ENCODE assay signal across 37 mouse cellular contexts in genomic region chr17:25361291-25361690, GRCm38 (mm10). TPM values are rescaled to one million over a fixed set of nuclear protein-coding genes. Genes with fewer than 3 reads are reported as not detected.
"Had no signal": no experiment of that assay in that cellular context is flagged by ENCODE, and none has a peak within 500 bp of the region (broad histone marks: within the 10 kb centered on the region; RNA-seq: fewer than 3 reads in every experiment).

No protein-coding gene starts in this region.

- H3K9ac ChIP-seq: limb, embryonic 12.5 days; limb, embryonic 13.5 days; limb, embryonic 15.5 days; liver, embryonic 12.5 days; liver, embryonic 13.5 days; liver, embryonic 14.5 days; liver, embryonic 15.5 days; liver, postnatal 0 days; lung, embryonic 14.5 days; lung, embryonic 15.5 days; midbrain, embryonic 12.5 days; midbrain, embryonic 13.5 days; neural tube, embryonic 12.5 days; neural tube, embryonic 13.5 days had no signal

- H3K27me3 ChIP-seq: limb, embryonic 13.5 days; liver, embryonic 13.5 days; liver, embryonic 15.5 days; lung, embryonic 15.5 days; midbrain, embryonic 13.5 days; neural tube, embryonic 12.5 days; neural tube, embryonic 13.5 days had no signal

- H3K27ac ChIP-seq: limb, embryonic 10.5 days; limb, embryonic 12.5 days; limb, embryonic 13.5 days; limb, embryonic 15.5 days; liver, embryonic 12.5 days; liver, embryonic 13.5 days; liver, embryonic 14.5 days; liver, embryonic 15.5 days; lung, embryonic 15.5 days; macrophage; midbrain, embryonic 10.5 days; midbrain, embryonic 12.5 days; midbrain, embryonic 13.5 days; neural tube, embryonic 12.5 days; neural tube, embryonic 13.5 days had no signal

- H3K9me3 ChIP-seq: limb, embryonic 10.5 days; limb, embryonic 12.5 days; limb, embryonic 13.5 days; limb, embryonic 15.5 days; liver, embryonic 12.5 days; liver, embryonic 13.5 days; liver, embryonic 15.5 days; lung, embryonic 15.5 days; megakaryocyte, embryonic 14.5 days; midbrain, embryonic 10.5 days; midbrain, embryonic 12.5 days; midbrain, embryonic 13.5 days; neural tube, embryonic 12.5 days; neural tube, embryonic 13.5 days had no signal

- H3K4me3 ChIP-seq: limb, embryonic 10.5 days; limb, embryonic 12.5 days; limb, embryonic 13.5 days; limb, embryonic 15.5 days; liver, embryonic 12.5 days; liver, embryonic 13.5 days; liver, embryonic 15.5 days; lung, embryonic 15.5 days; megakaryocyte, embryonic 14.5 days; midbrain, embryonic 10.5 days; midbrain, embryonic 12.5 days; midbrain, embryonic 13.5 days; myocyte; neural tube, embryonic 12.5 days; neural tube, embryonic 13.5 days had no signal

- H3K36me3 ChIP-seq: limb, embryonic 10.5 days; limb, embryonic 12.5 days; limb, embryonic 13.5 days; limb, embryonic 15.5 days; liver, embryonic 12.5 days; liver, embryonic 13.5 days; liver, embryonic 15.5 days; lung, embryonic 15.5 days; midbrain, embryonic 10.5 days; midbrain, embryonic 12.5 days; midbrain, embryonic 13.5 days; neural tube, embryonic 12.5 days; neural tube, embryonic 13.5 days had no signal

- H3K4me1 ChIP-seq: limb, embryonic 10.5 days; limb, embryonic 12.5 days; limb, embryonic 13.5 days; limb, embryonic 15.5 days; liver, embryonic 12.5 days; liver, embryonic 13.5 days; liver, embryonic 15.5 days; lung, embryonic 15.5 days; megakaryocyte, embryonic 14.5 days; midbrain, embryonic 10.5 days; midbrain, embryonic 12.5 days; midbrain, embryonic 13.5 days; neural tube, embryonic 12.5 days; neural tube, embryonic 13.5 days had no signal

- ATAC-seq: liver, embryonic 12.5 days; liver, postnatal 0 days; lung, postnatal 0 days; midbrain, embryonic 13.5 days; midbrain, embryonic 16.5 days had no signal

- H3K4me2 ChIP-seq: limb, embryonic 12.5 days; limb, embryonic 13.5 days; limb, embryonic 15.5 days; liver, embryonic 12.5 days; liver, embryonic 13.5 days; liver, embryonic 15.5 days; lung, embryonic 14.5 days; lung, embryonic 15.5 days; midbrain, embryonic 12.5 days; midbrain, embryonic 13.5 days; neural tube, embryonic 12.5 days; neural tube, embryonic 13.5 days had no signal

- DNase-seq: left cerebral cortex, postnatal 4 days; liver; liver, embryonic 13.5 days; liver, postnatal 0 days; lung, adult 18-20 months; lung, adult 2 months; lung, embryonic 14.5 days; lung, postnatal 10 days; lung, postnatal 14 days; lung, postnatal 36 days; lung, postnatal 4 days; midbrain, embryonic 14.5 days had no signal

RNA-seq across cellular contexts. Expression of gene Tpsb2, which starts 4.8 kb away (rescaled TPM):
- polyA plus RNA-seq: limb, embryonic 10.5 days; limb, embryonic 11.5 days; limb, embryonic 12.5 days; liver, adult 2 months; liver, embryonic 12.5 days; macrophage; midbrain, embryonic 10.5 days; midbrain, embryonic 12.5 days; midbrain, embryonic 13.5 days; myocyte; neural tube, embryonic 11.5 days; neural tube, embryonic 12.5 days; neural tube, embryonic 13.5 days had no signal

RNA-seq across cellular contexts. Expression of gene Tpsg1, which starts 7.8 kb away (rescaled TPM):
- polyA plus RNA-seq: limb, embryonic 10.5 days; limb, embryonic 12.5 days; liver, adult 2 months; liver, postnatal 0 days; macrophage; midbrain, embryonic 10.5 days; midbrain, embryonic 13.5 days; myocyte had no signal

RNA-seq across cellular contexts. Expression of gene Tpsab1, which starts 15.9 kb away (rescaled TPM):
- polyA plus RNA-seq: limb, embryonic 10.5 days; limb, embryonic 11.5 days; limb, embryonic 12.5 days; liver, adult 2 months; liver, embryonic 12.5 days; liver, embryonic 13.5 days; liver, embryonic 14.5 days; liver, embryonic 15.5 days; liver, embryonic 16.5 days; liver, postnatal 0 days; lung, embryonic 14.5 days; macrophage; midbrain, embryonic 10.5 days; midbrain, embryonic 12.5 days; midbrain, embryonic 13.5 days; midbrain, embryonic 14.5 days; midbrain, embryonic 16.5 days; midbrain, postnatal 0 days; neural tube, embryonic 11.5 days; neural tube, embryonic 12.5 days; neural tube, embryonic 13.5 days had no signal

RNA-seq across cellular contexts. Expression of gene Prss29, which starts 42.8 kb away (rescaled TPM):
- polyA plus RNA-seq: limb, embryonic 10.5 days; limb, embryonic 11.5 days; limb, embryonic 12.5 days; limb, embryonic 13.5 days; limb, embryonic 14.5 days; limb, embryonic 15.5 days; liver, adult 2 months; liver, embryonic 12.5 days; liver, embryonic 13.5 days; liver, embryonic 14.5 days; liver, embryonic 15.5 days; liver, embryonic 16.5 days; liver, postnatal 0 days; lung, adult 2 months; lung, embryonic 14.5 days; lung, embryonic 15.5 days; lung, embryonic 16.5 days; lung, postnatal 0 days; macrophage; midbrain, embryonic 10.5 days; midbrain, embryonic 12.5 days; midbrain, embryonic 13.5 days; midbrain, embryonic 14.5 days; midbrain, embryonic 16.5 days; midbrain, postnatal 0 days; myocyte; neural tube, embryonic 11.5 days; neural tube, embryonic 12.5 days; neural tube, embryonic 13.5 days had no signal

RNA-seq across cellular contexts. Expression of gene Prss28, which starts 52.8 kb away (rescaled TPM):
- polyA plus RNA-seq: limb, embryonic 10.5 days; limb, embryonic 11.5 days; limb, embryonic 12.5 days; limb, embryonic 13.5 days; limb, embryonic 14.5 days; limb, embryonic 15.5 days; liver, adult 2 months; liver, embryonic 12.5 days; liver, embryonic 13.5 days; liver, embryonic 14.5 days; liver, embryonic 15.5 days; liver, embryonic 16.5 days; liver, postnatal 0 days; lung, adult 2 months; lung, embryonic 14.5 days; lung, embryonic 15.5 days; lung, embryonic 16.5 days; lung, postnatal 0 days; macrophage; midbrain, embryonic 10.5 days; midbrain, embryonic 12.5 days; midbrain, embryonic 13.5 days; midbrain, embryonic 14.5 days; midbrain, embryonic 16.5 days; midbrain, postnatal 0 days; myocyte; neural tube, embryonic 11.5 days; neural tube, embryonic 12.5 days; neural tube, embryonic 13.5 days had no signal
